Mouse (Mus musculus): ENCODE results near the gene A730071L15Rik. TPM values are rescaled to one million over a fixed set of nuclear protein-coding genes. Genes with fewer than 3 reads are reported as not detected.

The A730071L15Rik gene
- polyA plus RNA-seq (2017; shearing (Covaris generic)), result 0.36 TPM

DNA sequence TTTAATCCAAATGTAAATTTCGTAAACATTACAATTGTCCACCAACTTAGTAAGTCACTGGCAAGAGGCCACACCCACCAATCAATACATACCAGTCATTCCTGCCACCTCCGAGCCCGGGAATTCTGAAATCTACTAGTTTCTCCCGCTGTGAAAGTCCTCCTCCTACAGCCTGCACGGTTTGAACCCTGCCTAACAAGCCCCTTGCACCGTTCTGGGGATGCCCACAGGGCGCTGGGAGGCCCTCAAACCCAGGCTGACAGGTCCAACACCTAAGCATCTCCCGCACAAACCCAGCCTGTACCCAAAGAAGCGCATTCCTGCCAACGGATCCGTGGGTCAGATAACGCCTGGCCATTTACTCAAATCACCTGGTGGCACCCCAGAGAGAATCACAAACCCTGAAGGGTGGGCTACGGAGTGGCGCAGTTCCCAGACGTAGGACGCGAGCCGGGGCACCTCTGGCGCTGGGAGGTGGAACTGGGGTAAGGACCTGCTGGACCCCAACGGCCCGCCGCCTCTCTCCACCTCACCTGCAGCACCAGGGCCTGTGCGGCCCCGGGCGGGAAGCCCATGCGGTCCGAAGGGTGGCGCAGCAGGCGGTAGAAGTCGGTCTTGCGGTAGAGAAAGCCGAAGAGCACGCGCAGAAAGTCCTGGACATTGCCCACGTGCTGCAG, at the start of gene A730071L15Rik:
A730071L15Rik (plus strand) TSS at position 620 of the 677 bp plus-strand sequence.

DNA sequence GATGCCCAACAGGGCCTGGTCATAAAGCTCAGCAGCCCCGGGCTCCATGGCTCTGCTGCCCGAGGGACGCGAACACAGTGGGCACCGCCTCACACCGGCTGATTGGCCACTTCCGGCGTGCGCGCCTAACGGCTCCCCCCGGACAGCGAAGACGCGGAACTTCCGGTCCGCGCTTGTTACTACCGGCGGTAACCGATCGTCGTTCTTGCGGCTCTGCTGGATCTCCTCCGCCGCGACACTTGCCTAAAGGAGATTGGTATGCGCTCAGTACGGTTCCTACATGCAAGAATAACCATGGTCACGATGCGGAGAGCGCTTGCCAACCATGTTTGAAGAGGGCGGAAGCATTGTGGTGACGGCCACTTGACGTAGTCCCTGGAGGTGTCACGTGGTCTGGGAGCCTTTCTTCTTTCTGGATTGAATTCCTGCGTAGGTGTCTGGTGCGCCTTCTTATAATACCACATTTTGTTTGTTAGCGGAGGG, 299 bp downstream of the A730071L15Rik start, which contains the start of gene Nudcd3:
Nudcd3 (minus strand) TSS at position 329 of the 483 bp plus-strand sequence.

DNA sequence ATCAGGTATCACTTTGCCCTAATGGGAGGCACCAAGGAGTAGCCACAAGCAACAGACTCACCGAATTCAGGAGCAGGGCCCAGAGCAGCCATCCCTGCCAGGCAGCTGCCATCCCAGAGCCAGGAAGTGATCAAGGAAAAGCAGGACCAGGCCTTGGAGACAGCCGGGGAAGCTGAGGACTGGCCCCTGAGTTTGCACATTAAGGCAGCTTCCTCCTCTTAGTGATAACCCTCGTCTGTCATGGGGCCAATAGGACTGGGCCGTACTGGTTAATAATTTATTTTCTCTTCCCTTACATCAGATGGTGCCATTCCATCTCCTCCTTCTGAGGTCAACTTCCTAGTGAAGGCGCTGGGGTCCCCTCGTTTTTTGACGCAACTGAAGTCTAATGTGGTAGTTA, 30.2 kb downstream of the A730071L15Rik start, which contains the start of gene Npc1l1:
Npc1l1 (minus strand) TSS at position 132 of the 400 bp plus-strand sequence.

Other genes starting within 250 kb of the A730071L15Rik start
- not detected for gene Gck, start 249.9 kb upstream of the A730071L15Rik start, polyA plus RNA-seq (2017; shearing (Covaris generic))
- 64.5 TPM for gene Ykt6, start 244.3 kb upstream of the A730071L15Rik start, polyA plus RNA-seq (2017; shearing (Covaris generic))
- 9.4 TPM for gene Camk2b, start 133.7 kb upstream of the A730071L15Rik start, polyA plus RNA-seq (2017; shearing (Covaris generic))
- gene Nudcd3, start 386 bp downstream of the A730071L15Rik start, polyA plus RNA-seq (2017; shearing (Covaris generic)), result 67.6 TPM
- not detected for gene Npc1l1, start 30.1 kb downstream of the A730071L15Rik start, polyA plus RNA-seq (2017; shearing (Covaris generic))
- gene Ddx56, start 67.7 kb downstream of the A730071L15Rik start, polyA plus RNA-seq (2017; shearing (Covaris generic)), result 90.3 TPM
- 86.2 TPM for gene Tmed4, start 74.8 kb downstream of the A730071L15Rik start, polyA plus RNA-seq (2017; shearing (Covaris generic))
- gene Ogdh, start 91.6 kb downstream of the A730071L15Rik start, polyA plus RNA-seq (2017; shearing (Covaris generic)), result 225 TPM
- 27.3 TPM for gene Zmiz2, start 189.0 kb downstream of the A730071L15Rik start, polyA plus RNA-seq (2017; shearing (Covaris generic))
- gene Ppia, start 215.4 kb downstream of the A730071L15Rik start, polyA plus RNA-seq (2017; shearing (Covaris generic)), result 5,075 TPM
- 118 TPM for gene H2afv, start 244.4 kb downstream of the A730071L15Rik start, polyA plus RNA-seq (2017; shearing (Covaris generic))